Mouse (Mus musculus): ENCODE measurements around the gene Btbd9.

- TF ChIP-seq MAX (IDR thresholded peaks at IDR 0.05; ENCODE audit: low read length) (no peak), TBP (IDR thresholded peaks at IDR 0.05; ENCODE audit: low read depth, low read length) (no peak), CTCF (IDR thresholded peaks at IDR 0.05 in 2 of 3, conservative IDR thresholded peaks at IDR 0.05 in 1 of 3; ENCODE audit: control insufficient read depth in 1 of 3, insufficient read depth in 1 of 3, low read depth in 2 of 3, low read length in 3 of 3, poor library complexity in 1 of 3, severe bottlenecking in 1 of 3) (no peak), KAT2A (conservative IDR thresholded peaks at IDR 0.05; ENCODE audit: low read depth, low read length) (no peak), HCFC1 (IDR thresholded peaks at IDR 0.05; ENCODE audit: low read depth, low read length) (no peak), ZC3H11A (IDR thresholded peaks at IDR 0.05; ENCODE audit: low read depth, low read length) (no peak), GABPA (IDR thresholded peaks at IDR 0.05; ENCODE audit: low read depth, low read length) (no peak), NRF1 (IDR thresholded peaks at IDR 0.05; ENCODE audit: insufficient read depth, low read depth, low read length, poor library complexity, severe bottlenecking) (no peak), POLR2A (IDR thresholded peaks at IDR 0.05; ENCODE audit: control insufficient read depth in 1 of 2, insufficient read depth in 1 of 2, low read depth in 1 of 2, low read length in 2 of 2, poor library complexity in 1 of 2) (no peak), POLR2AphosphoS5 (IDR thresholded peaks at IDR 0.05; ENCODE audit: borderline replicate concordance, low read depth, low read length) (no peak), MYC (IDR thresholded peaks at IDR 0.05; ENCODE audit: low read depth, low read length) (no peak), ELF1 (IDR thresholded peaks at IDR 0.05; ENCODE audit: low read depth, low read length) (no peak)
Measured at GRCm38 (mm10) chr17:30564971-30565370, 11.3 kb downstream of the Btbd9 start.

All from MEL (cell line).